Mouse (Mus musculus): Measurements from ENCODE around the gene Calhm6. TPM values are rescaled to one million over a fixed set of nuclear protein-coding genes. Genes with fewer than 3 reads are reported as not detected.

Calhm6 gene
- total and polyA plus RNA-seq, 3 experiments: 0.17 to 0.58 (median 0.29) TPM

DNA sequence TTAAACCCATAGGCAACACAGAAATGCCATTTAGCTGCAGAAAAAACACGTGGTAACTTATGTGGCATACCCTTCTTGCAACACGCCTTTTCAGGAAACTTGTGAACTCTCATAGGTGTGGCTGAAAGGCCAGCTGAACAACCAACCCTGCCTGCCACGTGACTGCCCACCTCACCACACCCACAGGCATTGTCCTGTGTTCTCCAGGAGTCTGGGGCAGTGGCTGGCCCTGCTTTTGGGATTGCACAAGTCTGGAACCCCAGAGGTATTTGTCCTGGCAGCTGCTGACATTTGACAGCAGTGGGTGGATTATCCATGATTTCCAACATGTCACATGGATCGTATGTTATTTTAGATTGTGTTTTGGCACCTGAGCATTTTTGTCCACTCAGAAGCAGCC lies 12.0 kb upstream of the Calhm6 start:
- dilution Hi-C loops (cut with MboI; ENCODE audit: extremely low pct_ligation_motif_present, extremely low pct_unique_long_range_greater_than_20kb, low sequenced_read_pairs): no loop called here

DNA sequence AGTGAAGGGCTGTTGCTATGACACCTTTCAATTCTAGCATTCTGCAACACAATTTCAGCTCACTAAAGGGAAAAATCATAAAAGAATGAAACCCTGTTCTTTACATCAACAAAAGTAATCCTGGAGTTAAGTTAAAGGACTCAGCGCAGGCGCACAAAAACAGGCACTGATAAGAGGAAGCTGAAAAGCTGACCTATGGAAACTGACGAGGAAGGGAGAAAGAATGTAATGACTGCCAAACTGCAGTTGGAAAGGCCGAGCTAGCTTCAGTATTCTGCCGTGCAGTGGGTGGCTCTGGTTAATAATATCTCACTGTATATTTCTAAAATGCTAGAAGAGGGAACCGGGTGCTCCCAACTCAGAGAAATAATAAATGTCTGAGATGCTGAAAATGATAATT lies 10.2 kb upstream of the Calhm6 start:
- Histone ChIP-seq H3K36me3 (replicated peaks in 1 of 2; ENCODE audit: control insufficient read depth in 1 of 2, insufficient read depth in 1 of 2, low read length in 1 of 2) (no peaks in the 10 kb centered on the region), H3K9me3 (replicated peaks; ENCODE audit: low read length) (no peaks in the 10 kb centered on the region), H3K4me1 (ENCODE audit: control insufficient read depth in 1 of 2, insufficient read depth in 2 of 2) (no peaks in the 10 kb centered on the region), H3K4me3 (replicated peaks in 1 of 3; ENCODE audit: low read depth in 2 of 3, low read length in 2 of 3, poor library complexity in 1 of 3) (no peak overlapping the region), H3K27me3 (replicated peaks) (no peaks in the 10 kb centered on the region), H3K79me2 (replicated peaks; ENCODE audit: control insufficient read depth, extremely low read depth, insufficient read depth, poor library complexity, severe bottlenecking) (no peaks in the 10 kb centered on the region), H3K27ac (ENCODE audit: insufficient read depth, low read depth) (no peak overlapping the region), H3K9ac (ENCODE audit: insufficient read depth, low read depth) (no peak overlapping the region), H3K4me2 (ENCODE audit: insufficient read depth, low read depth, poor library complexity, severe bottlenecking) (no peak overlapping the region; the same call in 1 of the 2 replicates)
- TF ChIP-seq TCF12 (IDR thresholded peaks at IDR 0.05; ENCODE audit: low read depth, low read length) (no peak), POLR2AphosphoS2 (IDR thresholded peaks at IDR 0.05; ENCODE audit: low read depth, low read length) (no peak), POLR2A (IDR thresholded peaks at IDR 0.05; ENCODE audit: low read depth, low read length) (no peak), MAX (IDR thresholded peaks at IDR 0.05; ENCODE audit: low read length) (no peak), RCOR1 (conservative IDR thresholded peaks at IDR 0.05; ENCODE audit: low read depth, low read length) (no peak), USF2 (conservative IDR thresholded peaks at IDR 0.05; ENCODE audit: low read depth, low read length) (no peak), ZC3H11A (IDR thresholded peaks at IDR 0.05; ENCODE audit: low read depth, low read length) (no peak)
- in situ Hi-C loops (cut with MboI; ENCODE audit: low pct_ligation_motif_present, low pct_unique_long_range_greater_than_20kb, low sequenced_read_pairs): no loop called here
- dilution Hi-C loops (cut with MboI; ENCODE audit: extremely low pct_ligation_motif_present, extremely low pct_unique_long_range_greater_than_20kb, low sequenced_read_pairs): no loop called here
- DNase-seq (ENCODE audit: extremely low read depth): no peak

More for the DNA sequence above, 12.0 kb upstream of the Calhm6 start:
- Histone ChIP-seq H3K9me3 (replicated peaks; ENCODE audit: low read length) (no peaks in the 10 kb centered on the region), H3K79me2 (replicated peaks; ENCODE audit: control insufficient read depth, extremely low read depth, insufficient read depth, poor library complexity, severe bottlenecking) (no peaks in the 10 kb centered on the region), H3K27ac (ENCODE audit: insufficient read depth, low read depth) (no peak overlapping the region), H3K4me2 (ENCODE audit: insufficient read depth, low read depth, poor library complexity, severe bottlenecking) (no peak overlapping the region), H3K27me3 (replicated peaks) (no peaks in the 10 kb centered on the region), H3K4me3 (replicated peaks in 1 of 3; ENCODE audit: low read depth in 2 of 3, low read length in 2 of 3, poor library complexity in 1 of 3) (no peak overlapping the region), H3K9ac (ENCODE audit: insufficient read depth, low read depth) (no peak overlapping the region), H3K4me1 (ENCODE audit: control insufficient read depth in 1 of 2, insufficient read depth in 2 of 2) (no peaks in the 10 kb centered on the region), H3K36me3 (replicated peaks in 1 of 2; ENCODE audit: control insufficient read depth in 1 of 2, insufficient read depth in 1 of 2, low read length in 1 of 2) (no peaks in the 10 kb centered on the region)
- no peak for DNase-seq (ENCODE audit: extremely low read depth)
- in situ Hi-C loops (cut with MboI; ENCODE audit: low pct_ligation_motif_present, low pct_unique_long_range_greater_than_20kb, low sequenced_read_pairs): no loop called here
- TF ChIP-seq POLR2A (IDR thresholded peaks at IDR 0.05; ENCODE audit: low read depth, low read length): no peak

DNA sequence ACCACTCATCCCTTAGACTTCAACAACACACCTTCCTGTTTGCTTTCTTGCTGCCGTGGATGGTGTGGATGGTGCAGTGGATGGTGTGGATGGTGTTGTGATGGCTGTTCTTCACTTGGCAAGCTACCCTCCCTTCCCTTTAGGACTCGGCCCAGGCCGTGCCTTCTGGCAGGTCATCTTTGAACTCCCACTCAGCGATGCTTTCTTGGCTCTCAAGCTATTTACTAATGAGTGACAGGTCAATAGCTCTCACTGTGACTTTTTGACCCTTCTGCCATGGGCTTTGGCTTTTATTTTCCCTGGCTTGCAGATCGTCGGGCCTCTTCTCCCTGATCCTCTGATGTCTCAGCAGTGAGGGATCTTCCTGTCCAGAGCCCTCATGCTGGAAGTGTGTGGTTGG lies 8.6 kb upstream of the Calhm6 start:
- no peak for DNase-seq (ENCODE audit: extremely low read depth)
- Histone ChIP-seq H3K9me3 (replicated peaks; ENCODE audit: low read length) (no peaks in the 10 kb centered on the region), H3K79me2 (replicated peaks; ENCODE audit: control insufficient read depth, extremely low read depth, insufficient read depth, poor library complexity, severe bottlenecking) (no peaks in the 10 kb centered on the region), H3K4me2 (ENCODE audit: insufficient read depth, low read depth, poor library complexity, severe bottlenecking) (no peak overlapping the region), H3K36me3 (replicated peaks in 1 of 2; ENCODE audit: control insufficient read depth in 1 of 2, insufficient read depth in 1 of 2, low read length in 1 of 2) (no peaks in the 10 kb centered on the region), H3K4me3 (replicated peaks in 1 of 3; ENCODE audit: low read depth in 2 of 3, low read length in 2 of 3, poor library complexity in 1 of 3) (no peak overlapping the region), H3K4me1 (ENCODE audit: control insufficient read depth in 1 of 2, insufficient read depth in 2 of 2) (peaks cover 0 to 7% of the 10 kb centered on the region in 2 experiments; a peak in 2 of 4 replicates), H3K27me3 (replicated peaks) (no peaks in the 10 kb centered on the region), H3K9ac (ENCODE audit: insufficient read depth, low read depth) (no peak overlapping the region), H3K27ac (ENCODE audit: insufficient read depth, low read depth) (no peak overlapping the region)
- in situ Hi-C loops (cut with MboI; ENCODE audit: low pct_ligation_motif_present, low pct_unique_long_range_greater_than_20kb, low sequenced_read_pairs) (no loop called here), dilution Hi-C loops (cut with MboI; ENCODE audit: extremely low pct_ligation_motif_present, extremely low pct_unique_long_range_greater_than_20kb, low sequenced_read_pairs) (no loop called here)
- TF ChIP-seq UBTF (IDR thresholded peaks at IDR 0.05; ENCODE audit: low read depth, low read length) (no peak), IRF4 (IDR thresholded peaks at IDR 0.05; ENCODE audit: low read depth, low read length) (no peak)
